Mouse (Mus musculus): ENCODE data around the gene Csf3. TPM values are rescaled to one million over a fixed set of nuclear protein-coding genes. Genes with fewer than 3 reads are reported as not detected.

The Csf3 gene
- polyA plus RNA-seq, 1 experiment from 2014 or later = not detected

DNA sequence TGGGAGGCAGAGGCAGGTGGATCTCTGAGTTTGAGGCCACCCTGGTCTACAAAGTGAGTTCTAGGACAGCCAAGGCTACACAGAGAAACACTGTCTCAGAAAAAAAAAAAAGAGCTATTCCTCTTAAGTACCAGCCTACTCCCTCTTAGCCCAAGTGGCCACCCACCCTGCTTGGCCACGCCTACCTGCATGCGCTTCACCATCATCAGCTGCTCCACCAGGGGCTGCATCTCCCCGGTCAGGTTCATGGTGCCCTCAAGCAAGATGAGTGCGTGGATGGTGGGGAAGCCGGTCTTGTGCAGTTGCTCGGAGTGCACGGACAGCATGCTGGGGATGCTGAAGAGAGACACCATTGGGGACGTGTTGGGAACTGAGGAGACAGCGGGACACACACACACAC, 14.9 kb downstream of the Csf3 start:
- no peak overlapping the region for H3K4me3 ChIP-seq
- no peaks in the 10 kb centered on the region for H3K9me3 ChIP-seq (replicated peaks)
- no peak overlapping the region for H3K9ac ChIP-seq
- H3K27ac ChIP-seq = no peak overlapping the region
- ATAC-seq (ENCODE audit: low FRiP score) = no peak
- H3K27me3 ChIP-seq = no peaks in the 10 kb centered on the region
- no peak overlapping the region for H3K4me2 ChIP-seq (replicated peaks)
- peaks cover 8% of the 10 kb centered on the region; the same call in 1 of the 2 replicates for H3K4me1 ChIP-seq
- H3K36me3 ChIP-seq = peaks cover 71% of the 10 kb centered on the region
- WGBS = 92% methylated on average over 9 of the region's 9 CpGs

GRCm38 (mm10) chr11:98717904-98718303, 16.8 kb downstream of the Csf3 start:
- ATAC-seq (ENCODE audit: low FRiP score) = no peak
- no peak overlapping the region for H3K9ac ChIP-seq
- peaks cover 59% of the 10 kb centered on the region for H3K36me3 ChIP-seq
- H3K27me3 ChIP-seq = no peaks in the 10 kb centered on the region
- H3K27ac ChIP-seq = no peak overlapping the region
- no peak overlapping the region for H3K4me2 ChIP-seq (replicated peaks)
- 24% methylated on average over 13 of the region's 13 CpGs for WGBS
- no peaks in the 10 kb centered on the region for H3K9me3 ChIP-seq (replicated peaks)
- H3K4me3 ChIP-seq = no peak overlapping the region
- peaks cover 8% of the 10 kb centered on the region; the same call in 1 of the 2 replicates for H3K4me1 ChIP-seq

DNA sequence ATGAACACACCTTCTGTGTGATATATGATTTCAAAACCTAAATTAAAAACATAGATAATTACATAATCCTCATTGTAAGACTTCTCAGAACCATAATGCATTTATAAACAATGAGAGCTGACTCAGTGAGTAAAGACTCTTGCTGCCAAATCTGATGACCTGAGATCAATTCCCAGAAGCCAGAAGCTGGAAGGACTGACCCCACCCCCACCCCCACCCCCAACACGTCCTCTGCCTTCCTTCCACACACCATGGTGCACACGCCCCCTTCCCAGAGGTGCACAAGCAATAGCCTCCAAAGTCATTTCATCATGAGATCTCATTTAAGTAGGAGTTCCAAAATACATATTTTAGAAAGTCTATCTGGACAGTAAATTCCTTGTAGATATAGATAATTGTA, 19.7 kb downstream of the Csf3 start:
- H3K27ac ChIP-seq = no peak overlapping the region
- no peaks in the 10 kb centered on the region for H3K27me3 ChIP-seq
- no peak for ATAC-seq (ENCODE audit: low FRiP score)
- no peak overlapping the region for H3K4me3 ChIP-seq
- 66% methylated on average over 2 of the region's 2 CpGs for WGBS
- H3K36me3 ChIP-seq = peaks cover 57% of the 10 kb centered on the region
- H3K9me3 ChIP-seq (replicated peaks) = no peaks in the 10 kb centered on the region
- no peak overlapping the region for H3K4me2 ChIP-seq (replicated peaks)
- no peak overlapping the region for H3K9ac ChIP-seq
- H3K4me1 ChIP-seq = peaks cover 8% of the 10 kb centered on the region; the same call in 1 of the 2 replicates

DNA sequence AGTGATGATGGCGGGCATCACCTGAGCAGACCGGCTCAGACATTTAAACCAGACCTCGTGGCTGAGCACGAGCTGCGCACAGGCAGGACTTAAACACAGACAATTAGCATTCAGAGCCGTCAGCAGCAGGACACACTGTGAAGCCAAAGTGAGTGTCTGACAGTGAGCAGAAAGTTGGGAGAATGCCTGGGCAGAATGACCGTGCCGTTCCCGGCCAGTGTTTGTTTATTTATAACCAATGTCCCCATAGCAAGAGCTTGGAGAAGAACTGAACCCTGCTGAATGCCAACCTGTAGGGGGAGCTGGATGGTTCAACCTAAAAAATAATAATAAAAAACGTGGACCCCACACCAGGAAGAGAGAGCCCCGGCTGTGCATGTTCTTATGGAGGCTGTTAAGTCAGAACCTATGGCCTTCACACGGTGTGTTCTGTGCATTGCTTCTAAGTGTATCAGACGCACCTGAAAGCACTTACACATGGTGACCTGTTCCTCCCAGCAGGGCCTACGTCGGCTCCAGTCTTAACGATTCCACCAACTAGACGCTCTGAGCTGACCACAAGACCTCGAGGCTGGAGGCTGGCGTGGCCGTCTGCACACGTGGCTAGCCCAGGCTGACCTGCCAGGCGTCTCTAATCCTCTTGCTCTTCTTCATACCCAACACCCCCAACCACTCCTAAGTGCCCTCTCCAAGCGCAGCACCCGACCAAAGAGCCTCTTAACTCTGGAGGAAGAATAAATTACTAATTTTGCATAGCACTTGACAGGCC, 20.6 kb downstream of the Csf3 start:
- WGBS = 64% methylated on average over 24 of the region's 24 CpGs

GRCm38 (mm10) chr11:98723098-98723497, 22.0 kb downstream of the Csf3 start:
- H3K4me2 ChIP-seq (replicated peaks) = no peak overlapping the region
- peaks cover 59% of the 10 kb centered on the region for H3K36me3 ChIP-seq
- H3K4me3 ChIP-seq = no peak overlapping the region
- ATAC-seq (ENCODE audit: low FRiP score) = no peak
- H3K27ac ChIP-seq = no peak overlapping the region; the same call in 1 of the 2 replicates
- H3K4me1 ChIP-seq = peaks cover 4% of the 10 kb centered on the region
- H3K9me3 ChIP-seq (replicated peaks) = no peaks in the 10 kb centered on the region
- 81% methylated on average over 7 of the region's 7 CpGs for WGBS
- no peaks in the 10 kb centered on the region for H3K27me3 ChIP-seq
- peak overlapping the region; percentile 23; the same call in 1 of the 2 replicates for H3K9ac ChIP-seq

More for the DNA sequence above, 20.6 kb downstream of the Csf3 start:
- no peak for ATAC-seq (ENCODE audit: low FRiP score)
- H3K36me3 ChIP-seq = peaks cover 57% of the 10 kb centered on the region
- H3K4me3 ChIP-seq = no peak overlapping the region
- no peak overlapping the region for H3K27ac ChIP-seq
- peaks cover 8% of the 10 kb centered on the region; the same call in 1 of the 2 replicates for H3K4me1 ChIP-seq
- no peak overlapping the region for H3K9ac ChIP-seq
- no peak overlapping the region for H3K4me2 ChIP-seq (replicated peaks)
- H3K27me3 ChIP-seq = no peaks in the 10 kb centered on the region
- H3K9me3 ChIP-seq (replicated peaks) = no peaks in the 10 kb centered on the region

- WGBS = 94% methylated on average over 15 of the region's 15 CpGs
- peaks cover 49% of the 10 kb centered on the region for H3K36me3 ChIP-seq
- H3K9me3 ChIP-seq (replicated peaks) = no peaks in the 10 kb centered on the region
- H3K9ac ChIP-seq = no peak overlapping the region
- H3K4me2 ChIP-seq (replicated peaks) = no peak overlapping the region
- no peaks in the 10 kb centered on the region for H3K27me3 ChIP-seq
- no peak overlapping the region for H3K27ac ChIP-seq
- ATAC-seq (ENCODE audit: low FRiP score) = no peak
- peaks cover 7% of the 10 kb centered on the region for H3K4me1 ChIP-seq
- H3K4me3 ChIP-seq = no peak overlapping the region
Observed at GRCm38 (mm10) chr11:98725926-98726506, 25.0 kb downstream of the Csf3 start.

- H3K4me1 ChIP-seq = peaks cover 7% of the 10 kb centered on the region
- H3K27me3 ChIP-seq = no peaks in the 10 kb centered on the region
- 1% methylated on average over 16 of the region's 16 CpGs for whole genome bisulfite sequencing
- H3K9me3 ChIP-seq (replicated peaks) = peaks cover 1% of the 10 kb centered on the region; the same call in 1 of the 2 replicates
- H3K4me3 ChIP-seq = peak within 1 kb of the TSS; percentile 62
- H3K4me2 ChIP-seq (replicated peaks) = peak within 1 kb of the TSS; percentile 76
- peak; percentile 90 for ATAC-seq (ENCODE audit: low FRiP score)
- H3K36me3 ChIP-seq = peaks cover 37% of the 10 kb centered on the region
- H3K27ac ChIP-seq = peak within 1 kb of the TSS; percentile 64
- peak within 1 kb of the TSS; percentile 65 for H3K9ac ChIP-seq
Observed at GRCm38 (mm10) chr11:98729119-98729588, 28.1 kb downstream of the Csf3 start, which contains the start of gene Med24. Med24 (minus strand) TSS chr11:98729435.

GRCm38 (mm10) chr11:98730727-98731126, 29.7 kb downstream of the Csf3 start:
- no peak overlapping the region for H3K4me3 ChIP-seq
- WGBS = 73% methylated on average over 4 of the region's 4 CpGs
- no peak overlapping the region for H3K4me2 ChIP-seq (replicated peaks)
- no peak overlapping the region for H3K27ac ChIP-seq
- no peak overlapping the region for H3K9ac ChIP-seq
- H3K4me1 ChIP-seq = peaks cover 7% of the 10 kb centered on the region
- no peak for ATAC-seq (ENCODE audit: low FRiP score)
- peaks cover 6% of the 10 kb centered on the region; the same call in 1 of the 2 replicates for H3K9me3 ChIP-seq (replicated peaks)
- no peaks in the 10 kb centered on the region for H3K27me3 ChIP-seq
- peaks cover 22% of the 10 kb centered on the region for H3K36me3 ChIP-seq

DNA sequence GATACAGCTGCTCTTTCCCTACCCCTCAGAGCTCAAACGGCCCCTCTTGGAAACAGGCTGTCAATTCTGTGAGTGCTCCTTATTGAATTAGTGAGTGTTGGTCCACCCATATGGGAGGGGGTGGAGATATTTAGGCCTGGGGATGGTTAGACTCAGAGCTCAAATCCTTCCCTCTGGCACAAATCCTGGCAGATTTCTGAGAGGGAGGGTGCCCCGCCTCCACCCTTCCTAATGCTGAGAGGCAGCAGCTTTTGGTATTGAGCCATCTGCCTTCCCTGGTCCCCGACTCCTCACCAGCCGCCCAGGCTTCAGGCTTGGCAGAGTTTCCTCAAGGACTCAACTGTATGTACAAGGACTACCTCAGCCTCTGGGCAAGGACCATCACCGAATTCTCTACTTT, 30.1 kb downstream of the Csf3 start:
- Histone ChIP-seq H3K4me2 (replicated peaks) (no peak overlapping the region), H3K4me1 (peaks cover 7% of the 10 kb centered on the region), H3K9me3 (replicated peaks) (peaks cover 6% of the 10 kb centered on the region; the same call in 1 of the 2 replicates), H3K27ac (no peak overlapping the region), H3K36me3 (peaks cover 18% of the 10 kb centered on the region), H3K9ac (no peak overlapping the region), H3K4me3 (no peak overlapping the region), H3K27me3 (no peaks in the 10 kb centered on the region)
- WGBS = 64% methylated on average over 5 of the region's 5 CpGs
- ATAC-seq (ENCODE audit: low FRiP score) = no peak

DNA sequence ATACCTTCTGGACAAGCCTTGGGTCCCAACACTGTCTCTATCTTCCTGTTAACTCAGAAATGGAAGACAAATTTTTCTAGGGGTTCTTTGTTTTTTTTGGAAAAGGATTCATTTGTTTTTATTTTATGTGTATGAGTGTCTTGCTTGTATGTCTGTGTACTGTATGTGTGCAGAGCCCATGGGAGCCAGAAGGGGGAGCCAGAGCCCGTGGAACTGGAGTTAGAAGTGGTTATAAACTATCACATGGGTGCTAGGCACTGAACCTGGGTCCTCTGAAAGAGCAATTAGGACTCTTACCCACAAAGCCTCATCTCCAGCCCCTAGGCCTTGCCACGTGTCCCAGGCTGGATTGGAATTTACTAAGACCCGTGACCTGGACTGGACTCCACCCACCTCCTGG, 33.0 kb downstream of the Csf3 start:
- Histone ChIP-seq H3K9ac (no peak overlapping the region), H3K4me2 (replicated peaks) (no peak overlapping the region), H3K4me3 (no peak overlapping the region), H3K4me1 (peaks cover 11% of the 10 kb centered on the region), H3K27me3 (no peaks in the 10 kb centered on the region), H3K27ac (no peak overlapping the region), H3K9me3 (replicated peaks) (peaks cover 6% of the 10 kb centered on the region; the same call in 1 of the 2 replicates), H3K36me3 (no peaks in the 10 kb centered on the region)
- ATAC-seq (ENCODE audit: low FRiP score) = no peak
- 81% methylated on average over 3 of the region's 3 CpGs for WGBS

GRCm38 (mm10) chr11:98735111-98735510, 34.0 kb downstream of the Csf3 start:
- Histone ChIP-seq H3K4me2 (replicated peaks) (no peak overlapping the region), H3K4me1 (peaks cover 19% of the 10 kb centered on the region), H3K4me3 (no peak overlapping the region), H3K9ac (no peak overlapping the region), H3K27me3 (no peaks in the 10 kb centered on the region), H3K9me3 (replicated peaks) (peaks cover 6% of the 10 kb centered on the region; the same call in 1 of the 2 replicates), H3K27ac (no peak overlapping the region), H3K36me3 (no peaks in the 10 kb centered on the region)
- 89% methylated on average over 4 of the region's 4 CpGs for WGBS
- ATAC-seq (ENCODE audit: low FRiP score) = no peak

GRCm38 (mm10) chr11:98736176-98736575, 35.1 kb downstream of the Csf3 start:
- H3K36me3 ChIP-seq = no peaks in the 10 kb centered on the region
- H3K27me3 ChIP-seq = no peaks in the 10 kb centered on the region
- no peak overlapping the region for H3K27ac ChIP-seq
- no peak overlapping the region for H3K4me2 ChIP-seq (replicated peaks)
- no peak for ATAC-seq (ENCODE audit: low FRiP score)
- WGBS = 88% methylated on average over 1 of the region's 1 CpGs
- no peak overlapping the region for H3K4me3 ChIP-seq
- H3K9ac ChIP-seq = no peak overlapping the region
- H3K4me1 ChIP-seq = peaks cover 30% of the 10 kb centered on the region
- H3K9me3 ChIP-seq (replicated peaks) = peaks cover 6% of the 10 kb centered on the region; the same call in 1 of the 2 replicates

Measured in hindbrain, embryonic 12.5 days (tissue).